Mouse (Mus musculus): Measurements from ENCODE around the gene Gstm3. TPM values are rescaled to one million over a fixed set of nuclear protein-coding genes. Genes with fewer than 3 reads are reported as not detected.
A peak's percentile ranks its signal among the peaks of the same experiment; 100 is the strongest.
"Not testable (repeated sequence)": the region's sequence is repeated elsewhere in the genome, so short reads cannot be mapped to it uniquely, and the experiment has no call there.

Gene Gstm3
- total RNA-seq, 1 experiment from 2014 or later: not detected

DNA sequence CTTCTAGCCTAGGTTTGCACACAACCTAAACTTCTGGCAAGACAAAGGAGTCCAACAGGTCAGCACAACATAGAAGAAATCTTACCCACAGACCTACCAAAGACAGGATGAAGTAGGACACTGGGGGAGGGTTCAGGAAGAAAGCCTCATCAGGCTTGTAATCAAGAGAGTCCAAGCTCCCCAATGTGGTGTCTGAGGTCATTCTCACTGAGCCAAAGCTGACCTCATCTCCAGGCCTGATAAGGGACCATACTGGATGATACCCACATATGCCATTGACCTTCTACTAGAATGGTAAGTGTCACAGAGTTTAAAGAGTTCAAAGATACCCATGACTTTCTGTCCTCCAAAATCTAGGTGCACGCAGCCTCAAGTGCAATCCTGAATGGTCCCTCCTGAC is 5.2 kb upstream of the Gstm3 start:
- DNase-seq: no peak

DNA sequence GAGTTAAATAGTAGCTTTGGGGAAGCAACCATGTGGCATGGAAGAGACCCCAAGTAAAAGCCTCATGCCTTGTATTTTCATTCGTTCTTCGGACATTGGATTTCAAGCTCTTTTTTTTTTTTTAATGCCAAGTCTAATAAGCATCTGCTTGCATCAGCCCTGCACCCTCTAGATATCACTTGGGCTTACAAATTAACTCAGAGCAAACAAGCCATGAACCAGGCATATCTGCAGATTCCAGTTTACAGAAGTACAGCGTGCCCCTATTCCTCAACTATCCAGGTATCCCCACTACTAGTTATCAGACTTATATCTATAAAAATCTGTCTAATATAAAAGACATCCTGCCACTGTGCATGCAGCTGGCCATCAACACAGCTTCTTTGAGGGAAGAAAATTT is 3.0 kb upstream of the Gstm3 start:
- DNase-seq: no peak

DNA sequence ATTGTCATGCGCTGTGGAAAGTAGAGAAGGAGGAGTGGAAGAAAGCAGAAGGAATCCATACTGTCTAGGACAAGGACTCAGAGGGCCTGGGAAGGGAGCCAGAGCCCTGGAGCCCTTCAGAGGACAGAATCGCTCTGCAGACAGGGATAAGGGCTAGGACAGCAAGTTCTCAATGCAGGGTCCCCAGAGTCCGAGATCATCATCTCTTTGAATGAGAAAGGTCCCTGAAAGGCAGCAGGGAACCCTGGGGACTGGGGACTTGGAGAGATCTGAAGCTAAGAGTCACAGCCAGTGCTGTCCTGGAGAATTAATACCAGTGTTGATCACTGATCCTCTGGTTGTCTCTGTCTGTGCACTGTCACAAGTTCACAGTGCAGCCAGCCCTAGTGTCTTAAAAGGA is 2.0 kb upstream of the Gstm3 start:
- DNase-seq: not testable (repeated sequence)

DNA sequence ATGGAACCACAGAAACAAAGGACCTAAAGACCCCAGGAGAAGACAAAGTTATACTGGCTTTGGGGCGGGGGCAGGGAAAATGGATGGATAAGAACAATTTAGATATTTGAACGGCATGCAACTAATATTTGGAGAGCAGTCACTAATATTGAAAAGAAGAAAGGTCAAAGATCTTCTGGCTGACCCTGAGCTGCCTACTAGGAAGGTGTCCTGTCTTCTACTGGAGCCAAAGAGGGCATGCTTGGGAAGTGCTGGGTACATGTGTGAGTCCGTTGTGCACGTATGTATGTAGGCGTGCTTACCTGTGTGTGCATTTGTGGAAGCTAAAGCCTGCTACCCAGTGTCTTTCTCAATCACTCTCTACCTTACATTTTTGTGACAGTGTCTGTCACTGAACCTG is 2.5 kb downstream of the Gstm3 start:
- no peak for DNase-seq

DNA sequence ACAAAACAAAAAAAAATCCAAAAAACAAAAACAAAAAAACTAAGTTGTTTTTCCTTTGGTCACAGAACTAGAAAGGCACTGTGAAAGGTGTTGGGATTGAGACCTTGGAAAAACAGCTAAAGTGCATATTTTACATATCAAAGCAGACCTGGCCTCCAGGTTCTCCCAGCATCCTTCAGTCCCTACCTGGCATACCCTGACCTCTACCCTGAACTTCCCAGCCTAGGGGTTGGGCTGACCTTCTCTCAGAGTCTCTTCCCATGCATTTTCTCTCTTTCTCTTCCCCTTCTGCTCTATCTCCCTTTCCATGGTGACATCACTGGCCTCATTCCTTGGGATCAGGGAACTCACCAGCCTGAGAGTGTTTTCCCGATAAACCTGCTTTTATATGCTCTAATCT is 3.5 kb downstream of the Gstm3 start:
- no peak for DNase-seq

DNA sequence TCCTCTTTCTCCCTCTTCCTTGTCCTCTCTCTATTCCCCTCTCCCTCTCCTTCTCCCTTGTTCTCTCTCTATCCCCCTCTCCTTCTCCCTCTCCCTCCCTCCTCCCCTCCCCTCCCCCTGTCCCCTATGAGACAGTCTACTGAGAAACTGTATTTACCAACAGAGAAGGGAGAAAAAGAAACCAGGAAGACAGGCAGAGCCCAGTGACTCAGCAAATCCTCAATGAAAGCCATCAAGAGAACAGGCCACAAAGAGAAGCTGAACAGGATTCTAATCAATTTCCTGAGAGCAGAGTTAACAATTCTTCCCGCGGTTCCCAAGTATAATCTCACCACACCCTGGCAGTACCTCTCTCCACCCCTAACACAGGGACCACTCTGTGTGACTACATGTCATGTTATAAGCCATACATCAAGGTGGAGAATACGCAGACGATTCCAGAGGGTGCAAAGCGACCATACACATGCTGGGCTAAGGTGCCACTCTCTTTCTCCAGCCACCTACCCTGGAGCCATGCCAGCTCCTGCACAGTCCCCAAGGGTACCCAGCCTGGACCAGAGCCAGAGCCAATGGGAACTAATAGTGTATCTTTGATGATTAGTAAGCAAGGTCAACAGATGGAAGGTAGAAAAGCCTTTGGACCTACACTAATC is 4.3 kb downstream of the Gstm3 start:
- DNase-seq: peak; percentile 36

DNA sequence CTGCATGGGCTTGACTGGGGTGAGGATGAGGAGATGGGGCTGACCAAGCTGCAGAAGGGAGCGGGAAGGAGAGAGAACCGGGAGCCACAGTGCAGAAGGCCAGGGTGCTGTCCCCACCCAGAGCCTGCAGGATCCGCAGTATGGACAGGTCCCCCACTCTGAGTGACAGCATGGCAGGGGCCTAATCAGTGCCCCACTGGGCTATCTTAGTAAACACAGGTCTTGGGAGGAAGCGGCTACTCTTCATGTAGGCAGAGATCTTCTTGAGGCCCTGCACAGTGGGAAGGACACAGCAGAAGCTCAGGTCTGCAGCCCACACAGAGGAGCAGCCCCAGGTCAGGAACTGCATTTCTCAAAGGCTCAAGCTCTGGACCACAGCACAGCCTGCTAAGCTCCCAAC is 5.1 kb downstream of the Gstm3 start:
- no peak for DNase-seq

DNA sequence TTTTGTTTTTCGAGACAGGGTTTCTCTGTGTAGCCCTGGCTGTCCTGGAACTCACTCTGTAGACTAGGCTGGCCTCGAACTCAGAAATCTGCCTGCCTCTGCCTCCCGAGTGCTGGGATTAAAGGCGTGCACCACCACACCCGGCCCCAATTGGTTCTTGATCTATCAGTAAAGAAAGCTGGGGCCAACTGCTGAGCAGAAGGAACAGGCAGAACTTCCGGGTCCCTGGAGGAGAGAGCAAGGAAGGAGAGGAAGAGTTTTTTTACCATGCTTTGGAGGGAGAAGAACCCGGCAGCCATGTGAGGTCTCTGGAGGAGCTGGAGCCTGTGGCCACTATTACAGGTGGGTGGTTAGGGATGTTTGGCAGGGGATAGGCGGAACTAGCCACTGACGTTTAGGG is 13.8 kb downstream of the Gstm3 start:
- DNase-seq: not testable (repeated sequence)

DNA sequence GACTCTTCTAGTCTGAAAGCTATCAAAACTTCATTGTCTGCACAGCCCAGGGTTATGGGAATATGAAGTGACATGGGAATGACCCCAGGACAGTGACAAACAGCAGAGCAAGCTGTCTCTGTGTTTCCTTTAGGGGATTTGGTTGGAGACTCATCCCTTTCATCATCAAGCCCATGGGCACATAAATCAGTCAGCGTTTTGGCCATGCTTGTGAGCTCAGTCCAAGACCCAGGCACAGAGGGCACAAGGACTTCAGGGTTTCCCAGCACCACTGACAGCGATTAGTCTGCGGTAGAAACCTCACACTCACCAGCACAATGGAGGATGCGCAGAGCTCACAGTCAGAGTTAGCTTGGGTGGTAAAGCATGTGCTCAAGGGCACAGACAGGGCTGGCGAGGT is 15.2 kb downstream of the Gstm3 start:
- DNase-seq: peak; percentile 39

DNA sequence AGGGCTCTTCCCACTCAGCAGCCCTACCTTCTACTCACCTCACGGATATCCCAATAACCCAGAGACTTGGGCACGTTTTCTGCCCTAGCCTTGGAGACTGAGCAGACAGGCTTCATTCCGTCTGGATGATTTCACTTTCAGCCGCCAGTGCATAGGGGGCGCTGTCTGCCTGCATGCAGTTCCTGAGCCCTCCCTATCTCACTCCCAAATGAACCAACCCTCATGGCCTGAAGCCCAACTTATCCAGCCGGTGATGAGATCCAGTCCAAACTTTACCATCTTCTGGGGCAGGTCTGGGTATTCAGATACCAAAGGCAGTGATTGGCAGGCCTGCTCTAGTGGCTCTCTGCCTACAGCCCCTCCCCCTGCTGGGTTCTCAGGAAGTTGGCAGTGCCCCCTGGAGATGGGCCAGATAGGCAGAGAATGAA is 15.7 kb downstream of the Gstm3 start:
- peak; percentile 88 for DNase-seq

DNA sequence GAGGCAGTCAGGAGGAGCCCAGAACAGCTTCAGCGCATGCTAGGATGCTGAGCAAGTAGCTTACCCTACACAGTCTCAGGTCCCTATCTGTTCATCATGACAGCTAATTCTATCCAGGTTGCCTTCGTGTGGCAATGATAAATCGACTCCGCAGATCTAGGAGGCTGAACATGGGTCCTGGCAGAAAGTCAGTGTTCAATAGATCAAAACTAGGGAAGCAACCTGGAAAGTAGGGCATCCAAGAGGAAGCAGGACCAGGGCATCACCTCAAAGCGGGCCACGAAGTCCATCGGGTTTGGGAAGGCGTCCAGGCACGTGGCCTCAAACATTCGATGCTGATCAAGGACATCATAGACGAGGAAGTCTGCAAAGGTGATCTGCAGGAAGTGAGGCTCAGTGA is 18.6 kb downstream of the Gstm3 start:
- DNase-seq: no peak

DNA sequence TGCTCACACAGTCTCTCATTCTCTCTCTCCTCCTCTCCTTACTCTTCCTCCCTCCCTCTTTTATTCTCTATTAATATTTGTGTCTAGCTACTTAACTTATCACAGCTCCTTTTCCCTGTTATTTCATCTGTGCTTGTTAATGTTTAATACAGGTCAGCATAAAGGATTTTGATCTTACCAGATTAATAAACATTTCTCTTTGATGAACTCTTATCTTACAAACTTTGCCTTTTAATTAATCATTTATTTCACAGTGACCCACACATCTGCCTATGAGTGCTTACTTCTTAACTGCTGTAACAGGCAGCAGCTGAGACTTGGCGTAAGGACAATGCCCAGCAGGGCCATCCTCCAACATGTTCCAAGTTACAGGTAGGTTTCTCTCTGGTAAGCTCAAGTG is 19.6 kb downstream of the Gstm3 start:
- not testable (repeated sequence) for DNase-seq

DNA sequence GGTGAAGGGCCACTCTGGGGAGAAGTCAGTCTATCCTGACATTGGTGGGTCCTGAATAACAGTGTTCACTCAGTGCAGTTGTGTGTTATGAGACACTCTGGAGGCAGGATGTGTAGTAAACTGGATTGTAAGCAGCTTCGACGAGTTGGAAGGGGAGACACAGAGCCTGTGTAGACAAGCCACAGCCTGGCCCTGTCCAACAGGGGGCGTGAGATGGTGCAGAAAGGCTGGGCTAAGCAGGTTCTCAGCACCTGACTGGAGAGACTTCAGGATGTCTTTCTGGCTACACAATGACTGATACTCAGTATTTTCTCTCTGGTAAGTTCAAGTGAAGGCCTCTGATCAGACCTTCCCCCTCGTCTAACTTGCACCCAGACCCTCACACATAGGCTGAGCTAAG is 23.4 kb downstream of the Gstm3 start:
- no peak for DNase-seq

DNA sequence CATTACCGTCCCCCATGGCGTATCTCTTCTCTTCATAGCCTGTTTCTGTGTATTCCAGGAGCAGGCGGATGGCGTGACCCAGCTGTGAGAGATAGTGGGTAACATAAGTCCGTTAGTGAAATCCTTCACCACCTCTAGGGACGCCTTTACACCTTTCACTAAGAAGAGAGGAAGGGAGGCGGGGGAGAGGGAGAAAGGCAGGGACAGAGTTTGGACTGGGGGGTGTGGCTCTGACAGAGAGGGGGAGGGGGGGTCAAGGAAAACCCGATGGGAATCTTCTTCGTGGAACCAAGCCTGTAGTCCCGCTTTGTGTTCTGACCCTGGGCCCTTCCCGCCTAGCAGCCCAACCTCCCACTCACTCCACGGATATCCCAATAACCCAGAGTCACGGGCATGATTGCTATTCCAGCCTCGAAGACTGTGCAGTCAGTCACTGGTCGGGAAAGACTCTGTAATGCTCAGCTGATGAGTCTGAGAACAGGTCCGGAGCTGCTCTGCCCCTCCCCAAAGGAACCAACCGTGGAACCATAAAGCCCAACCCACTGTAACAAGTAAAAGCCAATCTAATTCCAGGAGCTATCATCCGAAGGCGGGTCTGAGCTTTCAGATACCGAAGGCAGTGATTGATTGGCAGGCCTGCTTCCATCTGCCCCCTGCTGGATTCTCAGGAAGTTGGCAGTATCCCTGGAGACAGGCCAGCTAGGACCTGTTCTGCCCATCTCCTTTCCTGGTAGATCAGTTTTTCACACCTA is 25.7 kb downstream of the Gstm3 start, which contains the start of gene Gstm6:
Gstm6 (minus strand) TSS at position 511 of the 752 bp plus-strand sequence.
- DNase-seq: no peak

DNA sequence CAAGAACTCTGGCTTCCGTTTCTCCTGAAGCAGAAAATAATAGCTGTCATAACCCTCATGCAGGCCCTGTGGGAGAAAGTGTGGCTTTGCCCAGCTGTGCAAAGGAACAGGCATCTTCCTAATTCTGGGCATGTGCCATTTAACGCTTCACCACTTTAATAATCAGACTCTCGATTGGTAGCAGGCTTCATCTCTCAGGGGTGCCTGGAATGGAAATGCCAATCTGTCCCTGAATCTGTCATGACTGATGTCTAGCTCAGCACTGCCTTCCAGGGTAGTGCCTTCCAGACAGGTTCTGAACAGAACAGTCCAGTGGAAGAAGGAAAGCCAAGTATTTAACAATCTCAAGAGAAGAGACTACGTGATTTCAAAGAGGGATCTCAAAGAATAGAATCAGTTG is 27.8 kb downstream of the Gstm3 start:
- no peak for DNase-seq

DNA sequence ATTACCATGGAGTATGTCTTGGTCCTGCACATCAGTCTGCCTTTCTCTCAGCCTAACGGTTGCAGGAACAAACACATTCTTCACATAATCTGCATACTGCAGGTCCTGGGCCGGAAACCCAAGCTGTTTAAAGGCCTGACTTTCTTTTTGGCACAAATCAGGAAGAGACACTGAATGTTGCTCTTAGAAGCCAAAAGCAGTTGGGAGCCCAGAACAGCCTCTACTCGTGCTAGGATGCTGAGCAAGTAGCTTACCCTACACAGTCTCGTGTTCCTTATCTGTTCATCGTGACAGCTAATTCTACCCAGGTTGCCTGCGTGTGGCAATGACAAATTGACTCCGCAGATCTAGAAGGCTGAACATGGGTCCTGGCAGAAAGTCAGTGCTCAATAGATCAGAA is 28.6 kb downstream of the Gstm3 start:
- DNase-seq: no peak

DNA sequence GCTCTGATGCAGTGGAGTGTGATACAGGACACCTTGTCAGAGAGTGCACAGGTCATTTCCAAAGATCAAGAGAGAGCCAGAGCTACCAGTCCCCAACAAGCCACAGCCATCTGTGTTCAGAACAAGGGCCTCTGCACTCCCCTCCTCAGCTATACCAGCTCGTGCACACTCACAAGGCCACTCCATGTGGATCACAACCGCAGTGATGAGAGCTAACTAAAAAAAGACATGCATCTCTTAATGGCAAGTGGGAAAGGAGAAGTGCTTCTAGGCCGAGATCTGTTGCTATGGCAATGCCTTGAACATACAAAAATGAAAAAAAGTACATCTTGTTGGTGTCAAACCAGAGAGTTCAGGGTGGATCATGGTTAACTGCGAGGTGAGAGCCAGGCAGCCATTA is 29.3 kb downstream of the Gstm3 start:
- no peak for DNase-seq

DNA sequence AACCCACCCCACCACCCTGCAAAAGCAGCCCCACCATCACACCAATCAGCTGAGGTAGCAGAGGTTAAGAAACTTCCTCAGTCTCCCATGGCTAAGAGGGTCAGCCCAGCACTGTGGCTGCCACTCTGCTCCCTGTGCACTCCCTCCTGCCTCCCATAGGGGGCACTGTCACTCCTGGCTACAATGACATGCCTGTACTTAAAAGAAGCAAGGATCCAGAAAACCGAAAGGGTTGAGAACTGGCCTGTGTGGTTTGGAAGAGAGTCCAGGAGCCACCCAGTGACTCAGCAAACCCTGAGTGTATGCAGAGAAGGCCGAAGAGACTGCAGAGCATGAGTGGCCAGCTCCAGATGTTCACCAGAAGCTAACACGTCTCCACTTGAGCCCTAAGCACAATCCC is 29.7 kb downstream of the Gstm3 start:
- peak; percentile 74 for DNase-seq

DNA sequence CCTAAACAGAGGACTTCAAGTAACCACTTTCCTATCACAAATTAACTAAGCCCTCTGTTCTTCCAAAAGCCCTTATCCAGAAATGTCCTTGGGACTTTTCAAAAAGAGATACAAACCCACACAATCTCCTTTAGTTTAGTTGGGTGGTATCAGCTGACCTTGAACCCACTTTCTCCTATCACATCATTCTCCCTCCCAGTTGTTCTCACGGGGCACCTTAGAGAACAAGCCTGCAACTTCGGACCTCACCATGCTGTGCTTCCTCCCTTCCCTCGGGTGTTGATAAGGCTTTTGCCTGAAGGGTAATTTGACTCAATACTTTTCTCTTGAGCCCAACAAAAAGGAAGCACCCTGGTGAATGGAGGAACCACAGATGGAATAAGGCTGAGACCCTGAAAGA is 33.2 kb downstream of the Gstm3 start:
- no peak for DNase-seq

DNA sequence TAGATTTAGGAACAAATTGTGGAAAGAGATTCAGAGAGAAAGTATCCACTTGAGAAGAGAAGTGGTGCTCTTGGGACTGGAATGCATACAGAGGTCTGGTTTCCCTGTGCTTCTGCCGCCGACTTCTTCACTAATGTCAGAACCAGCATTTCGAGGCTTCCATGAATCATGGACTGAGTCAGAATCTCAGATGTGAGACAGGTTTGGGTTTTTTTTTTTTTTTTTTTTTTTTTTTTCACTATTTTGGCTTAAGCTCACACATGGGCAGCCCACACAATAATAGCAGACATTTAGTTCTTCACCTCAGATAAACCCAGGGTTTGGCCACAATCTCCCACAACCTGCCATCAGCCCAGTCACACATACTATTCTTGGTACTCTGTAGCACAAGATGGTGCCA is 33.8 kb downstream of the Gstm3 start:
- DNase-seq: no peak

DNA sequence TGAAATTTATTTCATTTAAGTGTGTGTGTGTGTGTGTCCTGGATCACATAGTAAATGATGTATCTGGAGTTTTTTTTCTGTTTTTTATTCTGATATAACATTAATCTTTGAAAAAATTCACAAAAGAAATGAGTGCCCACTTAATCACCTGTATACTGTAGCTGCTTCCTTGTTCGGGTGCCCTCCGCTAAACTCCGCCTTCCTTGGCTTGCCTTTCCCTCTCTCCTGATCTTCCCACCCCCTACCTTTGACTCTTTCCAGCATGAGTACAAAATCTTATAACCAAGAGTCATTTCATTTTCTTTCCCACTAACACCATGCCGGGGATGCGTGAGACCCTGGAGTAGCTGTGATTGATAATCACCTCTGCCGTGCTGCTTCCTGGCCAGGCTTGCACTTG is 37.0 kb downstream of the Gstm3 start:
- no peak for DNase-seq

DNA sequence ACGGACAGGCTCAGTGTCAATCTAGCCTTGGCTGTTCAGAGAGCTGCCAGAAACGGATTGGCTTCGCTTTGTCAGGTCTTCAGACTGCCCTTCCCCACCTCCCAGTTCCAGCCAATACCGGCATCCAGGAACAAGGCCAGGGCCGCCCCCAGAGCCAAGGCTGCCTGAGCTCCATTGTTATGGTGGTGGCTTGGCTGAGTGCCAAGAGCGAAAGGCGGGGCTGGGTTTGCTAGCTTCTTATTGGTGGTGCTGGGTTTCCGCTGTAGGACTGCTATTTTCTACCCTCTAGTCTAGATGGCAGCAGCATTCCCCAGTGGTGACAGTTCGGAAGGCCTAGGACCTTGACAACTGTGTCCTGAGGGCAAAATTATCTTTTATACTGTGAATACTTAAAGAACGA is 37.4 kb downstream of the Gstm3 start, which contains the start of gene Gstm7:
Gstm7 (minus strand) TSS at position 148 of the 400 bp plus-strand sequence.
- peak; percentile 99 for DNase-seq

DNA sequence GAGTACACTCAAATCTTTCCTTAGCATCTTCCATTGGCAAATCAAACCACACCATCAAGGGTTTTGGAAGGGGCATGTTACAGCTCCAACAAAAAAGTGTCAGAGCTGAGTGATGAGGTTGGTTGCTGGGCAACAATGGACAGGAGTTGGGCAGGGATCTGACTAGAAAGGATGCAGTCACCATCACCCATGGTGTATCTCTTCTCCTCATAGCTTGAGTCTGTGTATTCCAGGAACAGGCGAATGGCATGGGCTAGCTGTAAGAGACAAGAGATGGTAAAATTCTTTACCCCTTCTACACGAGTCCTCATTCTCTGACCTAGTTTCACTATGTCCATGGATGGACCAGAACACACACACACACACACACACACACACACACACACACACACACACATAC is 37.9 kb downstream of the Gstm3 start:
- DNase-seq: no peak

DNA sequence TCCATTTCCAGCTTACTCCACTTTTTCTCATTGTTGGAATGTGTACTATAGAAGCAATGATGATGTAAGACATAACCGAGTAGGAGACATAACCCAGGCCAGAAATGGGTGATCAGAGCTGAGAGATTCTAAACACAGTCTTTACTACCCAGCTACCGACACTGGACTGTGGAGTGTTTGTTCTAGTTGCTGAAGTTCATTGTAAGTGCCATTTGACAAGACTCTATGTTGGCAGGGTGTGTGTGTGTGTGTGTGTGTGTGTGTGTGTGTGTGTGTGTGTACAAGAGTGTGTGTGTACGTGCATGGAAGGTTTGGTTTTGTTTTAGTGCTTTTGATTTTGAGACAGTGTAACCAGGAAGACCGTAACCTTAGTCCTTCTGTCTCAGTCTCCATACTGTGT is 39.4 kb downstream of the Gstm3 start:
- DNase-seq: no peak
